Mouse (Mus musculus): ENCODE measurements around the gene Phldb1. TPM values are rescaled to one million over a fixed set of nuclear protein-coding genes. Genes with fewer than 3 reads are reported as not detected.
"Not testable (repeated sequence)": the region's sequence is repeated elsewhere in the genome, so short reads cannot be mapped to it uniquely, and the experiment has no call there.

Phldb1 gene
- total RNA-seq (2015) (0.76 and 2.1 TPM in 2 replicates), total RNA-seq (2017) (2.0 and 2.6 TPM in 2 replicates)

DNA sequence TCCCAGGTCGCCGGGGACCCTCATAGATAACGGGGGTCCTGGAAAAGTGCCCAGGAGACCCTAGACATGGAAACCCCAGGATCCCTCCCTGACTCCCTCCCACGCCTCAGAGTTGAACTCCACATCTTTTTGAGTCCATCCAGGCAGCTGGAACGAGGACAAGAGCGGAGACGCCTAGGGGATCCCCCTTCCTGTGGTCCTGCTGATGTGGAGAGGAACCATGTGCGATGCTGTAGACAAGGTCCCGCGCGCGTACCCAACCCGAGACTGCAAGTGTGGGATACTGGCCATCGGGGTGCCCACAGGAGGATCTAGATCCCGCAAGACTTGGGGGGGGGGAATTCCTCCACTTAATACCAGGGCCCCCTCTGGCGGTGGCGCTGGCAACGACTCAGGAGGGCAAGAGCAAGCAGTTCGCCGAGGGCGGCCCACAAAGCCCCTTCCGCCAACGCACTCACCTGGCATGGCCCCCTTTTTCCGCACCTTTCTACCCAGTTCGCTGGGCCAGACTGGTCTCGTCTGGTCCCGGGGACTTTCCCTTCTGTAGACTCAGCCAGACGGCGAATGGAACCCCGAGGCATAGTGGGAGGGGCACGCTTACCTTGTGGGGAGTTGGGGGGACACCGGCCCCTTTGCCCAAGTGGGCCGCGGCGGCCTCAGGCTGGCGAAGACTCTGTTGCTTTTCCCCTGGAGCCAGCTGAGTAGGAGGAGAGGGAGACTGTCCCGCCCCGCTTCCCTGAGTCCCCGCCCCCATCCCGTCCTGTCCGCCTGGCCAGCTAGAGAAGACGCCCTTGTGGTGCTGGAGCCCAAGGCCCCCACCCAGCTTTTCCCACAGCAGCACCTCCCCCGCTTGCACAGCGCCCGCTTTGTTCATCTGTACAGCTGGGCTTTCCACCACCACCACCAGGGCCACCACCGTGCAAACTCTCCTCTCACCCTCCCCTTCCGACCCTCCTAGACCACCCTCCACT, at the start of gene Phldb1:
Phldb1 (minus strand) TSS at position 675 of the 971 bp plus-strand sequence.
- ATAC-seq (ENCODE audit: poor library complexity, severe bottlenecking) = peak; percentile 46

DNA sequence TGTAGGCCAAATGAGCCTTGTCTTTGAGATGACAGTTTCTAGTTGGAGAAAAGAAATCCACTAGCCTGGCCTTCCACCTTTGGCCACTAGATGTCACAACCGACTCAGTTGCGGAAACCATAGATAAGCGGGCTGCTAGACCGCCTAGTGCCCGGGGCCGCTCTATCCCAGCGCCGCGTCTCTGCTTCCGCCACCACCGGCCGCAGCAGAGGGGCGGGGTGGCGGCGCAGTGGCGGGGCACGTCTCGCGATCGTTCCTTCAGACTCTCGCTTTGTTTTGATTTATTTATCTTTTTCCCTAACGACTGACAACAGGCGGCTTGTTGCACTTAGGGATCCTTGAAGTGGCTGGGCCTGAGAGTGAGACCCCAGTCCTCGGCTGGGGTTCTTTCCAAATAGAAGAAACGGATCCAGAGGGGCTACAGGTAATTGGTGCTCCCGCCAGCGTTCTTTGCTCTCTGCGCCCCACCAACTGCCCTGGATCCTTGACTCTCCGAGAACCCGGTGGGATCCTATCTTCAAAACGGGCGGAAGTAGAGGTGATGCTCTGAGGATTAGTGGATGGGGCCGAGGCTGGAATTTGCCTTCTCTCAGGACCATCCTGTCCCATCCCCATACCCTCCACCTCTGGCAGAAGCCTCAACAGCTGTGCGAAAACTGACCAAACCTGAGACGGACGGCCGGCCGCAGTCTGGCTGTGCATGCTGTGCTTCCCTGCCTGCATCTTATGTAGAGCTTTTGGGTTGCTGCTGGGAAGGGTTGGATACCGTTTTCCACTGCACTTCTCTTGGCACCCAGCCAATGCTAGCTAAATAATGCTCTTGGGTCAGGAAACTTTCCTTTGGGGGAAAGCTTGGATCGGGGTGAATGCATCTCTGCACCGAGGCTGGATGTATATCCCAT, 38.0 kb upstream of the Phldb1 start:
- ATAC-seq (ENCODE audit: poor library complexity, severe bottlenecking) = peak; percentile 100

DNA sequence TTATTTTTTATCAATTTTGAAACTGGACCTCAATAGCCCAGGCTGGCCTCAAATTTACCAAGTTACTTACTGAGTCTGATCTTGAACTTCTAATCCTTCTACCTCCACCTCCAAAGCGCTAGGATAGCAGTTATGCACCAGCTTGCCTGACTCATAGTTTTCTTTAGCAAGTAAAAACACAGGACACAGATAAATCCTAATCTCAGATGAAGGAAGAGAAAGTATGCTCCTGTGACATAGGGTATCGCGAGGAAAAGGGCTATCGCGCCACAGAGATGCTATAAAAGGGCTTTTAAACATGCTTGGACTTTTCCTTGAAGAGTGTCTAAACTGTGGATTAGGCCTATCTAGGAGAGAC, 37.4 kb upstream of the Phldb1 start:
- ATAC-seq (ENCODE audit: poor library complexity, severe bottlenecking) = no peak

- no peak for ATAC-seq (ENCODE audit: poor library complexity, severe bottlenecking)
Observed at GRCm38 (mm10) chr9:44771376-44771775, 36.4 kb upstream of the Phldb1 start.

GRCm38 (mm10) chr9:44768029-44768394, 33.0 kb upstream of the Phldb1 start:
- ATAC-seq (ENCODE audit: poor library complexity, severe bottlenecking) = not testable (repeated sequence)

GRCm38 (mm10) chr9:44767101-44768028, 32.4 kb upstream of the Phldb1 start, which contains the start of the genes Arcn1 and Ift46:
TSS of gene Arcn1 (minus strand) at chr9:44767845.
TSS of gene Ift46 (plus strand) at chr9:44767908.
- ATAC-seq (ENCODE audit: poor library complexity, severe bottlenecking) = peak; percentile 93

- ATAC-seq (ENCODE audit: poor library complexity, severe bottlenecking) = no peak
Observed at GRCm38 (mm10) chr9:44760873-44761272, 25.9 kb upstream of the Phldb1 start.

DNA sequence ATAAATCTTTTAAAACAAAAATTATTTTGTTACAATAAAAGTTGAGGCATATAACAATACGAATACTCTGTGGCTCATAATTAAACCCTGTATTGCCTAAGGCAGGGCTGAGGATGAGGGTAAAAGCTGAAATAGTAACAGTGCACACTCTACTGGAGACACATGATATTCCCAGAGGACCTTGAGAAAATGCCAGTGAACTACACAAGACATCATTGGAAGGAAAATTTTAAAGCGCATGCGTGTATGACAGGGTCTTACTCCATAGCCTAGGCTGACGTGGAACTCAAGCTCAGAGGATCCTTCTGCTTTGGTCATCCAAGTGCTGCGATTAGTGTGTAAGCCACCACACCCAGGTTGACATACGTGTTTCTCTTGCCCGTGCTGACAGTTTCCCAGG, 13.5 kb upstream of the Phldb1 start:
- no peak for ATAC-seq (ENCODE audit: poor library complexity, severe bottlenecking)

DNA sequence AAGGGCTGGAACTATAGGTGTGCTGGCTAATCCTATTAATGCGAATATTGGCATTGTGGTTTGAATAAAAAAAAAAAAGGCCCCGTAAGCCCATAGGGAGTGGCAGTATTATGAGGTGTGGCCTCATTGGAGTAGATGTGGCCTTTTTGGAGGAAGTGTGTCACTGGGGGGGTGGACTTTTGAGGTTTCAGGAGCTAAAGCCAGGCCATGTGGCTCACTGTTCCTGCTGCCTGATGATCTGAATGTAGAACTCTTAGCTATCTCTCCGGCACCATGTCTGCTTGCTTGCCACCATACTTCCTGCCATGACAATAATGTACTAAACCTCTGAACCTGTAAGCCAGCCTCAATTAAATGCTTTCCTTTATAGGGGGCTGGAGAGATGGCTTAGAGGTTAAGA, 12.3 kb upstream of the Phldb1 start:
- no peak for ATAC-seq (ENCODE audit: poor library complexity, severe bottlenecking)

DNA sequence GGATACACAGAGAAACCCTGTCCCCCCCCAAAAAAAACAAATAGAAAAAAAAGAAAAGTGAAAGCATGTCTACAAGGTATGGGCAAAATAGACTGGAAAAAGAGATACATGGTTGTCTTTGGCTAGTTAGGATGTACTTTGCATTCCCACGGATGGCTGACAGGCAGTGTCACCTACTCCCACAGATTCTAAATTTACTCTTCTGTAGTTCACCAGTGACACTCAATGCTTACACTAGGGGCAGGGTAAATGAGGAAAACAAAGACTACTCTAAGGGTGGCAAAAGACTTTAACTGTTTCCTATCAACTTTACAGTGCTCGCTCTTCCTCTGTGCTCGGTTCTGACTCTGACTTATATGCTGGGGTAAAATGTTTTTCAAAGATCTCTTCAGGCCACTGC, 11.7 kb upstream of the Phldb1 start:
- no peak for ATAC-seq (ENCODE audit: poor library complexity, severe bottlenecking)

- ATAC-seq (ENCODE audit: poor library complexity, severe bottlenecking) = no peak
Observed at GRCm38 (mm10) chr9:44745371-44745770, 10.4 kb upstream of the Phldb1 start.

GRCm38 (mm10) chr9:44740663-44741192, 5.7 kb upstream of the Phldb1 start:
- no peak for ATAC-seq (ENCODE audit: poor library complexity, severe bottlenecking)

- ATAC-seq (ENCODE audit: poor library complexity, severe bottlenecking) = no peak
Observed at GRCm38 (mm10) chr9:44737240-44737949, 2.4 kb upstream of the Phldb1 start.

GRCm38 (mm10) chr9:44736301-44736700, 1.3 kb upstream of the Phldb1 start:
- ATAC-seq (ENCODE audit: poor library complexity, severe bottlenecking) = no peak

- no peak for ATAC-seq (ENCODE audit: poor library complexity, severe bottlenecking)
Observed at GRCm38 (mm10) chr9:44735886-44736285, 888 bp upstream of the Phldb1 start.

DNA sequence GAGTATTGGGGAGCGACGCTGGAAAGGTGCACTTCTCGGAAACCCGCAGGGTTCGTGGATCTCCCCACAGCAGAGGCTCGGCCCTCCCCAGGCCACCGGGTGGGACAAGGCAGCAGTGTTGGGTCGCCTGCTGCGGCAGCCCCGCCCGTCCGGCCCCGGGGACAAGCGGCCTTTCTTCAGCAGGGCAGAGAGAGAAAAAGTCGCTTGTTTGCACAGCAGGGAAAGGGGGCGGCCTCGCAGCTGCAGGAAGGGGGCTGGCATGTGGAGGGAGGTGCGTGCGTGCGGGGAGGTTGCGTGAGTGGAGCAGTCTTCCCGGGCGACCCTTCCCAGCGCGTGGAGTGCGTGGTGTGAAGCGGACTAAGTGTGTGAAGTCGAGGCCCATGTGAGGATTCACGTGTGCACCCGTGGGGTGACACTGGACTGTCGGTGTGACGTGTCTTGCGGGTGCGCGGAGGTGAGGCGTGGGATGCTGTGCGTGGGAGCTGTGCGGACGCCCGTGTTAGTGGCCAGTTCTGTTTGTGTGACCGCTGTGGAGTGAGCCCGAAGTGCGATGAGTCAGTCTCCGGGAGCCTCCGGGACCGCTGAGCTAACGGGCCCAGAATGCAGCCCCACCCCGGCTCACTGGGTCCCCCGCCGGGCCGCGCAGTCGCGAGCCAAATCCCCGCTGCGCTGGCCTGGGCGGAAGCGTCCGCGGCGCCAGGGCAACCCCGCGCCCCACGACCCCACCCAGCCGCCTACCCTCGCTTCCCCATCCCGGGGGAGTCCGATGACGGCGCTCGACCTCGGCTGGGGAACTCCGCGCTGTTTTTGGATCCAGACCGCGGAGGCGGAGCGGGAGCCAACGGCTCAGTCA, 1.1 kb downstream of the Phldb1 start:
- ATAC-seq (ENCODE audit: poor library complexity, severe bottlenecking) = peak; percentile 55

GRCm38 (mm10) chr9:44732921-44733530, 2.0 kb downstream of the Phldb1 start:
- no peak for ATAC-seq (ENCODE audit: poor library complexity, severe bottlenecking)

DNA sequence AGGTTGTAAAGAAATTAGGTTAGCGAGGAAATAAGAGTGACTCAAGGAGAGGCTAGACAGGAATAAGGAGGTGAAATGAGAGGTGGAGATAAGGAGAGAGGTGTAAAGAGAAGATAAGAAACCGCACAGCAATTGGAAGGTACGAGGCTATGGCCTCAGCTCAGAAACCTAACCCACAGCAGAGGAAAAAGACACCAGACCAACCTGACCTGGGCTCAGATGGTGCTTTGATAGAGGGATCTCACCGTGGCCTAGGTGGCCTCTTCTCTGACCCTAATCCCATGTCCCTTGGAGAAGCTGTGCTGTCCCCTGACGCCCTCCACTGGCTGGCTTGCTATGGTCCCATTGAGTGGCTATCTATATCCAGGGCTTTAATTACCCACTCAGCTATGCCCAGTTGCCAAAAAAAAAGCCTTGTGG, 2.9 kb downstream of the Phldb1 start:
- ATAC-seq (ENCODE audit: poor library complexity, severe bottlenecking) = no peak
